Mouse (Mus musculus): ENCODE results near the gene Tas1r3.

GRCm38 (mm10) chr4:155833234-155833633 is 29.9 kb downstream of the Tas1r3 start:
- TF ChIP-seq CTCF (IDR thresholded peaks at IDR 0.05; ENCODE audit: control insufficient read depth, insufficient read depth, insufficient replicate concordance, low read depth, low read length) (no peak), POLR2A (IDR thresholded peaks at IDR 0.05; ENCODE audit: control insufficient read depth, low read depth, low read length) (no peak)

Data from testis, adult 2 months (tissue).